Mouse (Mus musculus): Measurements from ENCODE around the gene Rgs7.

Rgs7 gene

GRCm38 (mm10) chr1:175491861-175492682, at the start of gene Rgs7:
Rgs7 (minus strand) TSS chr1:175492500.
- peak; percentile 51 for DNase-seq (ENCODE audit: low spot score)

GRCm38 (mm10) chr1:175540700-175541099, 48.4 kb upstream of the Rgs7 start:
- DNase-seq (ENCODE audit: low spot score), result no peak

- DNase-seq (ENCODE audit: low spot score), result no peak
Observed at GRCm38 (mm10) chr1:175537321-175537720, 45.0 kb upstream of the Rgs7 start.

- DNase-seq (ENCODE audit: low spot score), result no peak
Observed at GRCm38 (mm10) chr1:175529858-175530257, 37.6 kb upstream of the Rgs7 start.

- DNase-seq (ENCODE audit: low spot score), result no peak
Observed at GRCm38 (mm10) chr1:175524626-175525294, 32.5 kb upstream of the Rgs7 start.

- DNase-seq (ENCODE audit: low spot score), result no peak
Observed at GRCm38 (mm10) chr1:175523572-175523971, 31.3 kb upstream of the Rgs7 start.

- no peak for DNase-seq (ENCODE audit: low spot score)
Observed at GRCm38 (mm10) chr1:175514543-175514942, 22.2 kb upstream of the Rgs7 start.

- DNase-seq (ENCODE audit: low spot score), result no peak
Observed at GRCm38 (mm10) chr1:175512173-175512572, 19.9 kb upstream of the Rgs7 start.

GRCm38 (mm10) chr1:175509989-175510388, 17.7 kb upstream of the Rgs7 start:
- no peak for DNase-seq (ENCODE audit: low spot score)

- no peak for DNase-seq (ENCODE audit: low spot score)
Observed at GRCm38 (mm10) chr1:175492683-175493043, 363 bp upstream of the Rgs7 start.

GRCm38 (mm10) chr1:175491511-175491860, 814 bp downstream of the Rgs7 start:
- DNase-seq (ENCODE audit: low spot score), result no peak

GRCm38 (mm10) chr1:175485109-175485508, 7.2 kb downstream of the Rgs7 start:
- no peak for DNase-seq (ENCODE audit: low spot score)

GRCm38 (mm10) chr1:175473060-175473459, 19.2 kb downstream of the Rgs7 start:
- no peak for DNase-seq (ENCODE audit: low spot score)

GRCm38 (mm10) chr1:175469087-175469788, 23.1 kb downstream of the Rgs7 start:
- no peak for DNase-seq (ENCODE audit: low spot score)

- no peak for DNase-seq (ENCODE audit: low spot score)
Observed at GRCm38 (mm10) chr1:175464566-175464965, 27.7 kb downstream of the Rgs7 start.

GRCm38 (mm10) chr1:175462351-175462750, 29.9 kb downstream of the Rgs7 start:
- no peak for DNase-seq (ENCODE audit: low spot score)

GRCm38 (mm10) chr1:175454041-175454636, 38.2 kb downstream of the Rgs7 start:
- DNase-seq (ENCODE audit: low spot score), result peak; percentile 59

- no peak for DNase-seq (ENCODE audit: low spot score)
Observed at GRCm38 (mm10) chr1:175448017-175448416, 44.3 kb downstream of the Rgs7 start.

GRCm38 (mm10) chr1:175442939-175443338, 49.4 kb downstream of the Rgs7 start:
- no peak for DNase-seq (ENCODE audit: low spot score)

GRCm38 (mm10) chr1:175442025-175442424, 50.3 kb downstream of the Rgs7 start:
- no peak for DNase-seq (ENCODE audit: low spot score)

- DNase-seq (ENCODE audit: low spot score), result no peak
Observed at GRCm38 (mm10) chr1:175433622-175434204, 58.6 kb downstream of the Rgs7 start.

GRCm38 (mm10) chr1:175433128-175433527, 59.2 kb downstream of the Rgs7 start:
- DNase-seq (ENCODE audit: low spot score), result no peak

All from urinary bladder, postnatal 14 days (tissue).